Mouse (Mus musculus) brain, embryonic 14.5 days (tissue): ENCODE data around the gene 1700024G13Rik.

Experiments used
- CTCF ChIP-seq: fragments of 200-500 bp; IDR thresholded peaks from 2 replicates; pipeline ENCODE4 v1.5.1; 2012; ENCODE audit warnings: inconsistent platforms, mild to moderate bottlenecking, moderate library complexity, borderline replicate concordance; ENCODE audit not compliant: insufficient read depth, insufficient read length; ENCODE audit errors: extremely low read depth
- POLR2A ChIP-seq: fragments of 200-500 bp; IDR thresholded peaks from 2 replicates; pipeline ENCODE4 v1.6.1; 2012; ENCODE audit warnings: mild to moderate bottlenecking, inconsistent platforms, borderline replicate concordance; ENCODE audit not compliant: poor library complexity, insufficient read depth, insufficient read length, severe bottlenecking; ENCODE audit errors: extremely low read depth

- TF ChIP-seq CTCF (no peak), POLR2A (no peak)
These were observed 23.9 kb upstream of the 1700024G13Rik start for GRCm38 (mm10) chr14:32412075-32412474.
